In the genomic region with DNA sequence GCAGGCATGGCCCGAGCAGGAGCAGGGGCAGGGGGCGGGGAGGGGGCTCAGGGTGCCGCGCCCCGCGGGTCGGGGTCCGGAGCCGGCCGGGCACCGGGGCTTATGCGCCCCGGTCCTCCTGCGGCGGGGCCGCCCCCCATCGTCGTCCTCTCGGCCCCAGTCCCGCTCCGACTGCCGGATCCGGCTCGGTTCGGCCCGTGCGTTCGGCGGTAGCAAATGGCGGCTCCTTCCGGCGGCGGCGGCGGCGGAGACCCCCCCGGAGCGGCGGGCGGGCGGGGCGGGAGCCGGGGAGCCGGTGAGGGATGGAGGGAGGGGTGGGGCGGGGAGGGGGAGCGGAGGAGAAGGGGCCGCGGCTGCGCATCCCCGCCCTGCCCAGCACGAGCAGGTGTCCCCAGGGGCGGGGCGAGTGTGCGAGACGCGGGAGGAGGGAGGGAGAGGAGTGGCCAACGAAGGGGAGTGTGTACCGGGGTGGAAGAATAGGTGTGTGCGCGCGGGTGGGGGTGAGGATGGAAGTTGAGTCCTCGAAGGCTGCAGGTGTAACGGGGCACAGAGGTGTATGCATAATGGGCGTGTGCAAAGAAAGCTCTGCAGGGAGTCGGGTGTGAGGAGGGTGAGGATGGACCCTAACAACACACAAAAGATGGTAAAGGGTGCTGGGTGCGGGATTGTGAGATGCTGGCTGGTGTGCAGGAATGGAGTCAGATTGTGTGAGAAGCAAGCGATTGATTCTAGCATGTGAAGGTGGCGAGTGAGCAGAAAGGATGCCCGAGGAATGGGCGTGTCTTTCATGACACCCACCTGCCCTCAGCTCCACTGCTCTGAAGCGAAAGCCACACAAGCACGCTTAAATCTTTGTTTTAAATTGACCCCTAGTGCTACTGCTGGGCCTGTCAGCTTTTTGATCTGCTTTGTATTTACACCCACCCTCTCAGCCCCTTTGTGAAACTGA, we compare ENCODE assay signal across 8 mouse cellular contexts. TPM values are rescaled to one million over a fixed set of nuclear protein-coding genes. Genes with fewer than 3 reads are reported as not detected.
DNase-seq lines count a peak whose midpoint lies in the region; TF ChIP-seq lines count a peak whose summit lies in the region.

A gene (minus strand): TSS at position 217 of the 949 bp plus-strand sequence.

- H3K27ac ChIP-seq in layer of hippocampus, adult 2 months: peak within 1 kb of the TSS; percentile 89

- 2% methylated on average over 47 of the region's 72 CpGs for WGBS in lung, adult 2 months

- no peak for TF ChIP-seq CTCF in layer of hippocampus, adult 2 months (conservative IDR thresholded peaks at IDR 0.05)
- no peak for TF ChIP-seq CTCF in lung, adult 2 months (IDR thresholded peaks at IDR 0.05; ENCODE audit: insufficient read depth, low read length)

- DNase-seq in CD4-positive helper T cell, adult 2 months (ENCODE audit: low read depth, low spot score): peak; percentile 88
- peak; percentile 73 for DNase-seq in T-cell, adult 2 months (ENCODE audit: low spot score)
- peak; percentile 83 for DNase-seq in embryo, embryonic 10 days (ENCODE audit: low spot score)
- DNase-seq in heart, postnatal 4 days: peak; percentile 44
- DNase-seq in layer of hippocampus, adult 2 months (ENCODE audit: low spot score in 2 of 2): peak; percentile 66 to 84
- DNase-seq in lung, adult 2 months: peak; percentile 76
- peak; percentile 63 for DNase-seq in retina, adult 2 months (ENCODE audit: low read depth, low spot score)
- DNase-seq in thymus, postnatal 4 days: peak; percentile 84

- H3K4me1 ChIP-seq in lung, adult 2 months (ENCODE audit: control insufficient read depth, insufficient read depth, low read length): peaks cover 9% of the 10 kb centered on the region; the same call in 1 of the 2 replicates

- TF ChIP-seq POLR2A in lung, adult 2 months (IDR thresholded peaks at IDR 0.05; ENCODE audit: borderline replicate concordance, extremely low read depth, low read depth, low read length): no peak

- peak within 1 kb of the TSS; percentile 62 for H3K4me3 ChIP-seq in layer of hippocampus, adult 2 months
- peak within 1 kb of the TSS; percentile 57 for H3K4me3 ChIP-seq in lung, adult 2 months (replicated peaks; ENCODE audit: extremely low read depth, low read depth, low read length)

RNA-seq across cellular contexts. Expression of the gene that starts here (rescaled TPM):
- total RNA-seq in heart, postnatal 4 days (2021): 1 to 10 TPM; 1.7 to 1.8 TPM
- 10 to 100 TPM; 19.8 TPM for total RNA-seq in layer of hippocampus, adult 2 months (2021)
- 5.4 and 6.1 TPM in 2 replicates for polyA plus RNA-seq in lung, adult 2 months (2012; rRNA removed)

Comparison
In these comparisons a context has a peak if more than half of its experiments do, and no peak if none do; other contexts are left out.
1. Peak in every context shown above with its lines: DNase-seq, H3K4me3 ChIP-seq and H3K27ac ChIP-seq.
2. RNA of the gene that starts here (total RNA-seq): 19.8 TPM in layer of hippocampus, adult 2 months; 1.7 to 1.8 TPM in heart, postnatal 4 days; every median in the first group is over 4 times any median in the second.